Mouse (Mus musculus) left cerebral cortex, adult 9 months (tissue): ENCODE data around the gene Akr1b7.
A peak's percentile ranks its signal among the peaks of the same experiment; 100 is the strongest.

Source experiments
- DNase-seq, 2 experiments: peaks; one replicate each; pipeline ENCODE4 v3.0.0; 2022; ENCODE audit warnings: low spot score in 2 of 2

Akr1b7 gene

DNA sequence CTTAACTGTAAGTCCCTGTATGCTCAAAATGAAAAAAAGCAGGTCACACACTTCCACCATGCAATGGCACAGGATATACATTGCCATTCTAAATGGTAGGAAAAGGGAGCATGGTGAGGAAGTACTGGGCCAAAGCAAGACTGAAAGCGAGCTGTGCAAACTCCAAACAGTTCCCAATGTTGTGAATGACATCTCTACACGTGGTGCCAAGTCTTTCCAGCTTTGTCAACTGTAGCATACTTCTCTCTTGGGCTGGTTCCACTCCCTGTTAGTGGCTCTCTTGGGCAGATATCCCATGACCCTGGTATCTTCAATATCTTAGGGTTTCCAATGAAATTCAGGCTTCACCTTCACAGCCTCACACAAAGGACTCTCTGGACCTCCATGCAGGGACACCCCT, 26.9 kb downstream of the Akr1b7 start:
- DNase-seq, result no peak

DNA sequence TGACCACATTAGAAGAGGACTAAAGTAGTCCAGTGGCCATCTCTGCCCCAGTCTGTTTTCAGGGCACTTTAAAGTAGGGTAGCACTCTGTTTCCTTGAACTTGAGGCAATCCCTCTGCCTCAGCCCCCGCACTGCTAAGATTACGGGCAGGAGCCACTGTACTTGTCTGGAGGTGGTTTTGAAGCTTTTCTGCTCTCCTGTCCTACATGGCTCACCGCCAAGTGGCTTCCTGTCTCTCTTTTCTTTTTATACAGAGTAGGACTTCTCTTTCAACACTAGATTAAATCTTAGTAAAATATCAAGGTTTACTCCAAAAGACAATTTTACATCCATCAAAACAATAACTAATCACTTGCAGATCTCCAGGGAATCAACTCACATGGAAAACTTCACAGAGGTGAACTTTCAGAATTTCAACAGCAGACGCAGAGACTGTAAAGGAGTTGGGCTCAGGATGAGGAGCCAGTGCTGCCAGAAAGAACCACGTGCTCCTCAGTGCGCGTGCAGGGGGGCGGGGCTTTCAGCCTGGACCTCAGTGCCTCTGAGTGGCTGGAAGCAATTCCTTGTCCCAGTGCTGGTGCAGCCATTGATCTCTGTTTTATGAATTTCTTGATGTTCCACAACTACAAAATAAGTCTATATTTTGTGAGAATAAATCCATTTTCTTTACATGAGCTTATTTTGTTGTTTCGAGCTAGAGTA, 29.6 kb downstream of the Akr1b7 start:
- DNase-seq, result no peak

DNA sequence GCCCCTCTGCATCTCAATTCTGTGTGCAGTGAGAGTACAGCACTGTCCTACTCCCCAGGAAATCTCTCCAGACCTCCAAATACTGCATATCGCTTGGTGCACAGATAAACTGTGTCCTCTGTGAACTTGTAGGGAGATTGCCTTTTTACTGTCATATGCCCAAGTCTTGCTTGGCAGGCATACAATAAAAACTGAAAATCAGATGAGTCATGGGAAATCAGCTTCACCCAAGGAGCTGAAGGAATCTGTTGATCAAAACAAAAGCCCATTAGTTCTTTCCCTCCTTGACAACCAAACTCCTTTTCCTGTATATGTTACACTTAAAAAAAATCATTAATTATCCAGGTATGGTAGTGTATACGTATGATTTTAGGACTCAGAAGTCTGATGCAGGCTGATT, 31.7 kb downstream of the Akr1b7 start:
- no peak for DNase-seq

DNA sequence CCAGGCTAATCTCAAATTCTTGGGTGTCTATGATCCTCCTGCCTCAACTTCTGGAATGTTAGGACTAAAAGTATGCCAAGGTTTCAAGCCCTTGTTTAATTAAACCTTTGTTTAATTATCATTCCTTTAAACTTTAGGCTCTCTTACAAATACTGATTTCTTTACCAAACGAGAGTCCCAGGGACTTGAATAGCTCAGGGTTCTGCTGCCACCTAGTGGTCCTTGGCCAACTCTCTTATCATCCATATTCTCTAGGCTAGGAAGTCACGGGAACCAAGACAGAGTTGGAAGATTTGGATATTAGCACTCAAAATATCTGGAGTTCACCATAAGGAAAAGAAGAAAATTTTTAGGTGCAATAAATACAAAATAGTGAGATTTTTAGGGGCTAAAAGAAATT, 35.8 kb downstream of the Akr1b7 start:
- DNase-seq, result peak in 1 of 2 experiments; percentile 85

DNA sequence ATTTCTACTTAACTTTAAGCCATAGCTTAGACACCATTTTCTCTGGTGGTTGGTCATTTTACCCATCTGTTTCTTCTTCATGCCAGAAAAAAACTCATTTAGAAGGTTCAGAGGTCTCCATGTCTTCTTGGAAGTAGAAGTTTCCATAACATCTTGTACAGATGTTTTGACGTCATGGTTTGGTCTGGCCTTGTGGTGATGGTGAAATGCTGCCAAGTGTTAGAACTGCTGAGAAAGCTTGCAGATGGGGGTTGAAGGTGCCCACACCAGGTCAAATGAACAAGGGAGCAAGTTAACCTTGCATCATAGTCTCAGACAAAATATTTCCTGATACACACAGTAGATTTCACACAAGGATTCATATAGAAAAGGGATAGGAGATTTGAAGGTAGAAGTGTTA, 36.6 kb downstream of the Akr1b7 start:
- no peak for DNase-seq

DNA sequence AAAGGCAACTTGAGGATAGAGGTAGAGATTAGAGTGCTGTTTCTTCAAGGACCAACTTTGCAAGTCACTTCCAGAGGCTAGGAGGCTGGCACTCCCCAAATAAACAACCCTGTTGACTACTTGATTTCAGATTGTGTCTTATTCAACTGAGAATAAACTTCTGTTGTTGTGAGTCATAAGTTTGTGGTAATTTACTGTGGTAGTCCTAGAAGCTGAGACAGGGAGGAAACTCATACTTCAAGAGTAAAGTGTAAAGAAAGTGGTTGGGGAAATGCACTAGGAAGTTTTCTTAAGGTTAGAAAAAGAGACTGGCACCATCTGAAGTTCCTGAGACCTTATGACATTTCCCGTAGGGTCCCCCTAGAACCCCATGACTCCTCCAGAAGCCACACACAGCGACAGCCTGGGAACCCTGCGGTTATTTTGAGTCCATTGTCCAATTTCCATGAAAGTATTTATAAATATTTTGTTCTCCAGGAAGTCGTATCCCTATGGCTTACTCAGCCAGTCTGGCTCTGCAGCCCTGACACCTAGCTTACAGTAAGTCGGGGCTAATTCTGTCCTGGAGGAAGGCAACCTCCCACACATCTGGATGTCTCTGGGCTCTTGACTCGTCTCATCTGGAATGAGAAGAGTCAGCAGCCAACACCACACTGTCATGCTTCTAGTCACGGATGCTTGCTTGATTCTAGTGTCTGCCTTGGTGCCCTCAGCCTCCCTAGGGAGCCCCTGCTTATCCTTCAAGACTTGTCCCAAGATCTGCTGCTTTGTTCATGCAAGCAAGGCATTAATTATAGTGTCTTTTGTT, 41.0 kb downstream of the Akr1b7 start:
- DNase-seq, result no peak

DNA sequence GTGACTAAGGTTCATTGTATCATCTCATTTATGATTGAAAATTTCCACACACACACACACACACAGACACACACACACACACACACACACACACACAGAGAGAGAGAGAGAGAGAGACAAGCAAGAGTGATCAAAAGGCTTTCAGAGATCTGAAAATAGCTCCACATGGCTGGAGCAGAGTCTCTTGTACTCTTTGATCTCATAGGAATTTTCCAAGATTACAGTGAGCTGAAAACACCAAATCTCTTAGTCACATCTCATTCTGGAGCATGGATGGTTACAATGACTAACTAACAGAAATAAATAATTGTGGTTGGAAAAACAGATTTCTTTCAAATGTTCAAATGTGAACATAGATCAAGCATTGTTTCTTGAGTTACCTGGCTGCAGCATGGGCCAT, 47.3 kb downstream of the Akr1b7 start:
- no peak for DNase-seq

DNA sequence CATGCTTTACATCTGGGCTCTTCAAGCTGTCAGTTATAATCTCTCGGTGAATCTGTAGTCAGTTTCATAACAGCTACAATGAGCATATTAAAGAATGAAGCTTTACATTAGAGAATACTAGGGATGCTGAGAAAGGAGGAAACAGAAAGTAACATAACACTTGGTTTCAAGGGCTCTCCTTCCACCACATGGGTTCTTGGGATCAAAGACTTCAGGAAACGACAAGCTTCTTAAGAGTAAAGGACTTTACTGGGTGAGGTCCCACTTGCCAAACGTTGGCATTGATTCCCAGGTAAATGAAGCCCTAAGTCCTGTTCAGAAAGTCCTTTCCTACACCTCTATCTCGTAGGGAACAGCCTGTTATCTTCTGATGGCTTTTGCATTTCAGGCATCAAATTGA, 48.5 kb downstream of the Akr1b7 start:
- DNase-seq, result no peak

DNA sequence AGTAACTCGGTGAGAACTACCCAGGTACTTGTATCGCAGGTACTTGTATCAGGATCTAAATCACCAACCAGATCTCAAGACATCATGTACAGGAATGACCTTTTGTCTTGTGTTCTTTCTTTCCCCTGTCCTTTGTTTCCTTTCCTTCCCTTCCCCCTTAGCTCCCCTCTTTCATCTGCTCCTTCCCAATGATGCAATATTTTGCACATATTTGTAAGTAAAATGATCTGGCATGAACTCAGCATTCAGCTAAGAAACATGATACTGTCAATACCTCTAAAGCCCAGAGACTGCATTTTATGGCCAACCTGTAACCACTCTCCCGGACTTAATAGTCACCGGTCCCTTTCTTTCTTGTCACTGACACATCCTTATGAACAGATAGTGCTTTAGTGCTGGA, 51.4 kb downstream of the Akr1b7 start:
- no peak for DNase-seq

DNA sequence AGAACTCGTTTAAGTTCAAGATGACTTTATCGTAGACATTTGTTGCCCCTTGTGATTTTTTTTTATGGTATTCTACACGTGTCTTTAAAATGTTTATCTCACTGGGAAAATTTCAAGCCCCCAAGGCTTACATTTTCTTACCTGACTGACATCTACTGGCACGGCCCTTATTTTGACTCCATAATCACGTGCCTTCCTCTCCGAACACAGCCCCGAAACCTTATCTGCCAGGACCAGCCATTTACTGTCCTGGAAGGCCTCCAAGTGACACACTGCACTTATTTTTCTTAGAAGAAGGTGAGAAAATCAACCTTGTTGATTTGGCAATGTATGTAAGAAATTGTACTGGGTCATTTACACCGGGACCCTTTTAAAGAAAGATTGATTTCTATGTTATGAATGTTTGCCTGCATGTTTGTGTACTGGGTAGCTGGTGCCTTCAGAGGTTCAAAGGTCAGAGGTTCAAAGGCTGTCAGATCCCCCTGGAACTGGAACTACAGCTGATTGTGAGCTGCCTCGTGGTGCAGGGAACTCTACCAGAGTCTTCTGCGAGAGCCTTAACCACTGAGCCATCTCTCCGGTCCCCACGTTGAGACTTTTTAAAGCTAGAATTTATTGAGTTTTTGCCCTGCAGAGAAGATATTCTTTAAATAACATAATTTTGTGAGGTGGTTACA, 59.4 kb downstream of the Akr1b7 start:
- no peak for DNase-seq
